Mouse (Mus musculus) c-Kit-positive CD71-positive TER-119-negative erythroid progenitor cells, embryonic 14.5 days (primary cell): ENCODE results near the gene Map7.

Source experiments
- DNase-seq: peaks from one replicate; pipeline ENCODE4 v3.0.0-alpha.2; 2013; ENCODE audit warnings: low read depth

Gene Map7

GRCm38 (mm10) chr10:20153507-20153906 is 5.2 kb downstream of the Map7 start:
- DNase-seq = no peak

GRCm38 (mm10) chr10:20155401-20155800 is 7.1 kb downstream of the Map7 start:
- no peak for DNase-seq

GRCm38 (mm10) chr10:20157021-20157726 is 8.9 kb downstream of the Map7 start:
- no peak for DNase-seq

GRCm38 (mm10) chr10:20158756-20159155 is 10.5 kb downstream of the Map7 start:
- DNase-seq = no peak

GRCm38 (mm10) chr10:20159308-20159707 is 11.0 kb downstream of the Map7 start:
- no peak for DNase-seq

GRCm38 (mm10) chr10:20160914-20161313 is 12.6 kb downstream of the Map7 start:
- DNase-seq = no peak

- DNase-seq = no peak
Measured at GRCm38 (mm10) chr10:20164810-20165209, 16.5 kb downstream of the Map7 start.

- DNase-seq = no peak
Measured at GRCm38 (mm10) chr10:20166797-20167196, 18.5 kb downstream of the Map7 start.

GRCm38 (mm10) chr10:20167467-20167866 is 19.2 kb downstream of the Map7 start:
- DNase-seq = no peak

GRCm38 (mm10) chr10:20169182-20169674 is 21.0 kb downstream of the Map7 start:
- no peak for DNase-seq

- no peak for DNase-seq
Measured at GRCm38 (mm10) chr10:20169927-20170604, 21.8 kb downstream of the Map7 start.

- DNase-seq = no peak
Measured at GRCm38 (mm10) chr10:20170605-20171088, 22.4 kb downstream of the Map7 start.

- no peak for DNase-seq
Measured at GRCm38 (mm10) chr10:20171209-20171608, 22.9 kb downstream of the Map7 start.

- DNase-seq = no peak
Measured at GRCm38 (mm10) chr10:20171756-20172155, 23.5 kb downstream of the Map7 start.

- no peak for DNase-seq
Measured at GRCm38 (mm10) chr10:20173733-20174132, 25.5 kb downstream of the Map7 start.

GRCm38 (mm10) chr10:20176054-20176453 is 27.8 kb downstream of the Map7 start:
- DNase-seq = no peak

- peak; percentile 60 for DNase-seq
Measured at GRCm38 (mm10) chr10:20178807-20179605, 30.7 kb downstream of the Map7 start.

GRCm38 (mm10) chr10:20181198-20181597 is 32.9 kb downstream of the Map7 start:
- DNase-seq = no peak

GRCm38 (mm10) chr10:20181680-20182399 is 33.6 kb downstream of the Map7 start:
- no peak for DNase-seq

GRCm38 (mm10) chr10:20184326-20184725 is 36.1 kb downstream of the Map7 start:
- DNase-seq = no peak

- DNase-seq = no peak
Measured at GRCm38 (mm10) chr10:20185264-20185663, 37.0 kb downstream of the Map7 start.

- DNase-seq = no peak
Measured at GRCm38 (mm10) chr10:20185806-20186205, 37.5 kb downstream of the Map7 start.
